In the genomic region with DNA sequence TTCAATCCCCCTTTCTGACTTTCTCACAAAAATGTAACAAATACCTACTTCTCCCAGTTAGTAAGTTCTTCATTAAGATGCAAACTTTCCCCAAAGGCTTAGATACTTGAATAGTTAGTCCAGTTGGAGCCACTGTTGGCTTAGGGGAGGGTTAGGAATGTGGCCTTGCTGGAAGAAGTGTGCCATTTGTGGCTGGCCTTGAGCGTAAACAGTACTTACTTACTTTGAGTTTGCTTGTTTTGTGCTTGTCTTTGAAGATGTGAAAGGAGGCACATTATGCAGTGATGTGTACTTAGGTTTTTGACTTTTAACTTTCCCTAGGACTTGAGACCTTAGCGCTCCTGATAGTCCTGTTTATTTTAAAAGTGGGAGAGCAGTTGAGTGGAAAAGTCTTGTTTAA, we compare ENCODE assay signal across 16 mouse cellular contexts. TPM values are rescaled to one million over a fixed set of nuclear protein-coding genes. Genes with fewer than 3 reads are reported as not detected.
"Had no signal": no experiment of that assay in that cellular context is flagged by ENCODE, and none has a peak within 500 bp of the region (broad histone marks: within the 10 kb centered on the region; RNA-seq: fewer than 3 reads in every experiment).

No protein-coding gene starts in this region.

- H3K27me3 ChIP-seq: limb, embryonic 15.5 days; liver, embryonic 12.5 days; neural tube, embryonic 13.5 days had no signal

- H3K4me3 ChIP-seq: limb, embryonic 15.5 days; liver, embryonic 12.5 days; midbrain, embryonic 10.5 days; neural tube, embryonic 13.5 days had no signal

- H3K36me3 ChIP-seq: liver, embryonic 12.5 days; midbrain, embryonic 10.5 days had no signal

- H3K9me3 ChIP-seq: limb, embryonic 15.5 days; liver, embryonic 12.5 days; midbrain, embryonic 10.5 days; neural tube, embryonic 13.5 days had no signal

- H3K9ac ChIP-seq: limb, embryonic 15.5 days; liver, embryonic 12.5 days; neural tube, embryonic 13.5 days had no signal

- ATAC-seq: intestine, postnatal 0 days; liver, embryonic 12.5 days had no signal

- H3K27ac ChIP-seq: limb, embryonic 15.5 days; liver, embryonic 12.5 days; midbrain, embryonic 10.5 days; neural tube, embryonic 13.5 days had no signal

- DNase-seq: kidney, adult 8-10 months; kidney, postnatal 25 days; midbrain, embryonic 14.5 days; thymus, adult 2 months; thymus, postnatal 25 days had no signal

- H3K4me2 ChIP-seq: limb, embryonic 15.5 days; liver, embryonic 12.5 days; neural tube, embryonic 13.5 days had no signal

- H3K4me1 ChIP-seq: limb, embryonic 15.5 days; liver, embryonic 12.5 days; midbrain, embryonic 10.5 days; neural tube, embryonic 13.5 days had no signal

RNA-seq across cellular contexts. Expression of a gene that starts 27.9 kb away (rescaled TPM):
- total RNA-seq: layer of hippocampus, postnatal 25 days; megakaryocyte progenitor cell, adult 5-6 weeks; monocyte, adult 5-6 weeks had no signal
- polyA plus RNA-seq: intestine, postnatal 0 days; kidney, embryonic 16.5 days; limb, embryonic 11.5 days; liver, embryonic 16.5 days had no signal
